Mouse (Mus musculus): ENCODE measurements around the gene Mtfmt. TPM values are rescaled to one million over a fixed set of nuclear protein-coding genes. Genes with fewer than 3 reads are reported as not detected.

Gene Mtfmt
- polyA plus RNA-seq, 1 experiment = 5.8 TPM

- peak overlapping the region; percentile 99 for H3K27ac ChIP-seq (ENCODE audit: insufficient read depth, low read depth, low read length)
- TF ChIP-seq CTCF (IDR thresholded peaks at IDR 0.05; ENCODE audit: extremely low read depth, insufficient read length, insufficient replicate concordance, low read depth, low read length) (no peak), POLR2A (IDR thresholded peaks at IDR 0.05; ENCODE audit: low read depth, low read length) (no peak)
Observed at GRCm38 (mm10) chr9:65427511-65427910, 8.1 kb upstream of the Mtfmt start.

DNA sequence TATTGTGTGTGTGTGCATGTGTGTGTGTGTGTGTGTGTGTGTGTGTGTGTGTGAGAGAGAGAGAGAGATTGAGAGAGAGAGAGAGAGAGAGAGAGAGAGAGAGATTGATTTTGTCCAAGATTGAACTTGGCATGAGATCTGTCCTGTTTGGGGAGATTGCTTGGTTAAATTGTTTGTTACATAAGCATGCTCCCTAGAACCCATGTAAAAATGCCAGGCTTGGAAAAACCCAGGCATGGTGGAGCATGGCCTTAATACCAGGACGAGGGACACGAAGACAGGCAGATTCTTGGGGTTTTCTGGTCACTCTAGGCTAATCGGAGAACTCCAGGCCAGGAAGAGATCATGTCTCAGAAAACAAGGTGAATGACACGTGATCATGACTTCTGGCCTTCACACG lies 7.6 kb upstream of the Mtfmt start:
- Histone ChIP-seq H3K27ac (ENCODE audit: insufficient read depth, low read depth, low read length) (peak overlapping the region; percentile 99), H3K4me3 (ENCODE audit: low read depth, low read length) (no peak overlapping the region), H3K36me3 (ENCODE audit: control insufficient read depth, insufficient read depth, low read length) (no peaks in the 10 kb centered on the region), H3K27me3 (ENCODE audit: control insufficient read depth, insufficient read depth, low read length) (no peaks in the 10 kb centered on the region), H3K4me1 (ENCODE audit: control insufficient read depth, insufficient read depth, insufficient read length, low read length) (peaks cover 25% of the 10 kb centered on the region)
- TF ChIP-seq CTCF (IDR thresholded peaks at IDR 0.05; ENCODE audit: extremely low read depth, insufficient read length, insufficient replicate concordance, low read depth, low read length) (no peak), POLR2A (IDR thresholded peaks at IDR 0.05; ENCODE audit: low read depth, low read length) (no peak)
- 73% methylated on average over 5 of the region's 5 CpGs for WGBS

More at GRCm38 (mm10) chr9:65427511-65427910, 8.1 kb upstream of the Mtfmt start:
- H3K4me3 ChIP-seq (ENCODE audit: low read depth, low read length) = no peak overlapping the region
- H3K27me3 ChIP-seq (ENCODE audit: control insufficient read depth, insufficient read depth, low read length) = no peaks in the 10 kb centered on the region
- H3K4me1 ChIP-seq (ENCODE audit: control insufficient read depth, insufficient read depth, insufficient read length, low read length) = peaks cover 25% of the 10 kb centered on the region
- H3K36me3 ChIP-seq (ENCODE audit: control insufficient read depth, insufficient read depth, low read length) = no peaks in the 10 kb centered on the region
- whole genome bisulfite sequencing = 22% methylated on average over 2 of the region's 2 CpGs

DNA sequence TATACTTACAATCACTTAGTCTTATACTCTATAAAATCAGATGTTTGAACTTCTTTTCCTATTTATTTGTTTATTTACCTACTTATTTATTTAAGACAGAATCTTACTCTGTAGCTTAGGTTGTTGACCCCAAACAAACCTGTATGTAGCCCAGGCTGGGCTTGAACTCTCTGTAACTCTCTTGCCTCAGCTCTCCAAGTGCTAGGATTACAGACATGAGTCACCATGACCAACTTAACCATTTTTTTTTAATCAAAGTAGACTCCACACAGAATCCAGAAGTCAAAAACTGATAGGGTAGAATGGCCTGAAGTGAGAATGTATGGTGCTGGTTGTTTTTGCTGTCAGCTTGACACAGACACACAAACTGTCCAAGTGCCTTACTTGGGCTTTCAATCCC lies 5.2 kb upstream of the Mtfmt start:
- TF ChIP-seq POLR2A (IDR thresholded peaks at IDR 0.05; ENCODE audit: low read depth, low read length) (no peak), CTCF (IDR thresholded peaks at IDR 0.05; ENCODE audit: extremely low read depth, insufficient read length, insufficient replicate concordance, low read depth, low read length) (no peak)
- H3K4me3 ChIP-seq (ENCODE audit: low read depth, low read length) = no peak overlapping the region
- no peak overlapping the region for H3K27ac ChIP-seq (ENCODE audit: insufficient read depth, low read depth, low read length)
- peaks cover 13% of the 10 kb centered on the region for H3K4me1 ChIP-seq (ENCODE audit: control insufficient read depth, insufficient read depth, insufficient read length, low read length)
- no peaks in the 10 kb centered on the region for H3K36me3 ChIP-seq (ENCODE audit: control insufficient read depth, insufficient read depth, low read length)
- no peaks in the 10 kb centered on the region for H3K27me3 ChIP-seq (ENCODE audit: control insufficient read depth, insufficient read depth, low read length)

DNA sequence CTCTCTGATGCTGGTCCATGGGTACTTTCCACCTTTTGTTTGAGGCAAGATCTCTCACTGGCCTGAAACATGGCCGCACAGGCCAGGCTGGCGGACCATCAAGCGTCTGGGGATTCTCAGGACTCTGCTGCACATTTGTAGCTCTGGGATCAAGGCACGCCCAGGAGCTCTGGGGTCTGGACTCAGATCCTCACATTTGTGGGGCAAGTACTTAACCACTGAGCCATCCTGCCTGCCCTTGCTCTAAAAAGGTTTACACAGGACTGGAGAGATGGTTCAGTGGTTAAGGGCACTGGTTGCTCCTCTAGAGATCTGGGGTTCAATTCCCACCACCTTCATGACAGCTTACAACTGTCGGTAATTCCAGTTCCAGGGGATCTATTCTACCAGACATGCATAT lies 4.7 kb upstream of the Mtfmt start:
- no peak overlapping the region for H3K27ac ChIP-seq (ENCODE audit: insufficient read depth, low read depth, low read length)
- no peaks in the 10 kb centered on the region for H3K27me3 ChIP-seq (ENCODE audit: control insufficient read depth, insufficient read depth, low read length)
- WGBS = 93% methylated on average over 5 of the region's 5 CpGs
- TF ChIP-seq CTCF (IDR thresholded peaks at IDR 0.05; ENCODE audit: extremely low read depth, insufficient read length, insufficient replicate concordance, low read depth, low read length) (no peak), POLR2A (IDR thresholded peaks at IDR 0.05; ENCODE audit: low read depth, low read length) (no peak)
- H3K4me1 ChIP-seq (ENCODE audit: control insufficient read depth, insufficient read depth, insufficient read length, low read length) = peaks cover 13% of the 10 kb centered on the region
- H3K36me3 ChIP-seq (ENCODE audit: control insufficient read depth, insufficient read depth, low read length) = no peaks in the 10 kb centered on the region
- H3K4me3 ChIP-seq (ENCODE audit: low read depth, low read length) = no peak overlapping the region

- WGBS = 1% methylated on average over 3 of the region's 3 CpGs
- H3K36me3 ChIP-seq (ENCODE audit: control insufficient read depth, insufficient read depth, low read length) = no peaks in the 10 kb centered on the region
Observed at GRCm38 (mm10) chr9:65432236-65432635, 3.3 kb upstream of the Mtfmt start.

DNA sequence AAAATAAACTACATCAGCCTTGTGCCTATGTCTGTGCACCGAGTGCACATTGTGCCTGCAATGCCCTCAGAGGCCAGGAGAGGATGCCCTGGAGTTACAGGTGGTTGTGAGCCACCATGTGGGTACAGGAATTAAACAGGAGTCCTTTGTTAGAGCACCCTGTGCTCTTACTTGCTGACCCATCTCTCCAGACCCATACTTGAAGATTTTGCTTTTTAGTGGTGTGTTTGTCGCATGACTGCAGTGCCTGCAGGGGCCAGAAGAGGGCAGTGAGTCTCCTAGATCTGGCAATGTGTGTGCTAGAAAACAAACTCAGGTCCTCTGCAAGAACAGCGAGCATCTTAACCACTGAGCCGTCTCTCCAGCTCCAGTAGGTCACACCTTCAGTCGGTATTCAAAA lies 1.4 kb upstream of the Mtfmt start:
- Histone ChIP-seq H3K27me3 (ENCODE audit: control insufficient read depth, insufficient read depth, low read length) (no peaks in the 10 kb centered on the region), H3K4me1 (ENCODE audit: control insufficient read depth, insufficient read depth, insufficient read length, low read length) (peaks cover 2% of the 10 kb centered on the region), H3K27ac (ENCODE audit: insufficient read depth, low read depth, low read length) (no peak overlapping the region), H3K36me3 (ENCODE audit: control insufficient read depth, insufficient read depth, low read length) (no peaks in the 10 kb centered on the region; the same call in 1 of the 2 replicates), H3K4me3 (ENCODE audit: low read depth, low read length) (no peak overlapping the region)
- peak; percentile 68; the same call in 1 of the 2 replicates for TF ChIP-seq CTCF (IDR thresholded peaks at IDR 0.05; ENCODE audit: extremely low read depth, insufficient read length, insufficient replicate concordance, low read depth, low read length)
- no peak for TF ChIP-seq POLR2A (IDR thresholded peaks at IDR 0.05; ENCODE audit: low read depth, low read length)
- 73% methylated on average over 5 of the region's 5 CpGs for WGBS

More at GRCm38 (mm10) chr9:65432236-65432635, 3.3 kb upstream of the Mtfmt start:
- H3K4me3 ChIP-seq (ENCODE audit: low read depth, low read length) = no peak overlapping the region
- peaks cover 6% of the 10 kb centered on the region for H3K4me1 ChIP-seq (ENCODE audit: control insufficient read depth, insufficient read depth, insufficient read length, low read length)
- no peaks in the 10 kb centered on the region for H3K27me3 ChIP-seq (ENCODE audit: control insufficient read depth, insufficient read depth, low read length)
- H3K27ac ChIP-seq (ENCODE audit: insufficient read depth, low read depth, low read length) = no peak overlapping the region
- TF ChIP-seq POLR2A (IDR thresholded peaks at IDR 0.05; ENCODE audit: low read depth, low read length) (no peak), CTCF (IDR thresholded peaks at IDR 0.05; ENCODE audit: extremely low read depth, insufficient read length, insufficient replicate concordance, low read depth, low read length) (peak; percentile 72; the same call in 1 of the 2 replicates)

DNA sequence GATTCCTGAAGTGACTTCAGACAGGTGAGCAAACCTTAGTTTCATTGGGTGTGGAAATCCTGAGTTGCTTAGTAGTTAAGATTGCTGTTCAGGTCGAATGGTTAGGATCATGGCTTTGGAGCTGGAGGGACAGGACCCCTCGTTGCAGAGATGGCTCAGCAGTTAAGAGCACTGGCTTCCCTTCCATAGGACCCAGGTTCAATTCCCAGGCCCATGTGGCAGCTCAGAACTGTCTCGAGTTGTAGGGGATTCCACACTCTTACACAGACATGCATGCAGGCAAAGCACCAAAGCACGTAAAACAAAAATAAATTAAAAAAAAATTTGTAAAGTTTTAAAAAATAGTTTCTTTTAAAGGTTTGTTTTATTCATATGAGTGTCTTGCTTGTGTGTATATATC lies 371 bp upstream of the Mtfmt start:
- 64% methylated on average over 4 of the region's 4 CpGs for WGBS
- no peak overlapping the region for H3K27ac ChIP-seq (ENCODE audit: insufficient read depth, low read depth, low read length)
- TF ChIP-seq CTCF (IDR thresholded peaks at IDR 0.05; ENCODE audit: extremely low read depth, insufficient read length, insufficient replicate concordance, low read depth, low read length) = no peak
- no peak for TF ChIP-seq POLR2A (IDR thresholded peaks at IDR 0.05; ENCODE audit: low read depth, low read length)
- H3K4me3 ChIP-seq (ENCODE audit: low read depth, low read length) = no peak overlapping the region
- peaks cover 2% of the 10 kb centered on the region; the same call in 1 of the 2 replicates for H3K36me3 ChIP-seq (ENCODE audit: control insufficient read depth, insufficient read depth, low read length)
- no peaks in the 10 kb centered on the region for H3K27me3 ChIP-seq (ENCODE audit: control insufficient read depth, insufficient read depth, low read length)
- H3K4me1 ChIP-seq (ENCODE audit: control insufficient read depth, insufficient read depth, insufficient read length, low read length) = peaks cover 2% of the 10 kb centered on the region

All from small intestine, adult 2 months (tissue).